Mouse (Mus musculus): ENCODE results near the gene Olfr410. TPM values are rescaled to one million over a fixed set of nuclear protein-coding genes. Genes with fewer than 3 reads are reported as not detected.

Gene Olfr410
- polyA plus RNA-seq, 1 experiment from 2014 or later, result not detected

Other genes starting within 250 kb of the Olfr410 start
- gene Olfr401, start 224.3 kb downstream of the Olfr410 start, polyA plus RNA-seq (2015; fragmentation: Nextera tagmentation; extraction: Ambion mirVana), result not detected in 2 replicates
- not detected in 2 replicates for gene Olfr402, start 184.5 kb downstream of the Olfr410 start, polyA plus RNA-seq (2015; fragmentation: Nextera tagmentation; extraction: Ambion mirVana)
- not detected in 2 replicates for gene Olfr403, start 151.8 kb downstream of the Olfr410 start, polyA plus RNA-seq (2015; fragmentation: Nextera tagmentation; extraction: Ambion mirVana)
- not detected in 2 replicates for gene Olfr43, start 126.7 kb downstream of the Olfr410 start, polyA plus RNA-seq (2015; fragmentation: Nextera tagmentation; extraction: Ambion mirVana)
- gene Olfr406, start 78.2 kb downstream of the Olfr410 start, polyA plus RNA-seq (2015; fragmentation: Nextera tagmentation; extraction: Ambion mirVana), result not detected in 2 replicates
- gene Olfr59, start 54.3 kb downstream of the Olfr410 start, polyA plus RNA-seq (2015; fragmentation: Nextera tagmentation; extraction: Ambion mirVana), result not detected in 2 replicates
- not detected in 2 replicates for gene Olfr411, start 14.6 kb upstream of the Olfr410 start, polyA plus RNA-seq (2015; fragmentation: Nextera tagmentation; extraction: Ambion mirVana)
- gene Olfr412, start 24.0 kb upstream of the Olfr410 start, polyA plus RNA-seq (2015; fragmentation: Nextera tagmentation; extraction: Ambion mirVana), result not detected in 2 replicates